Mouse (Mus musculus) cortical plate, adult 2 months (tissue): Measurements from ENCODE around the gene Myh7.

Experiments
- CTCF ChIP-seq: fragments of 200-500 bp; IDR thresholded peaks from 2 replicates; pipeline ENCODE4 v1.5.1; 2011; ENCODE audit warnings: mild to moderate bottlenecking, control low read depth, low read length; ENCODE audit not compliant: insufficient read depth; ENCODE audit errors: extremely low read depth
- POLR2A ChIP-seq: fragments of 200-500 bp; IDR thresholded peaks from 2 replicates; pipeline ENCODE4 v1.6.1; 2011; ENCODE audit warnings: mild to moderate bottlenecking, low read length, control low read depth; ENCODE audit not compliant: insufficient read depth; ENCODE audit errors: extremely low read depth

- TF ChIP-seq CTCF: no peak
- no peak for TF ChIP-seq POLR2A
Measured at GRCm38 (mm10) chr14:55003878-55004855, 9.7 kb upstream of the Myh7 start.
